Mouse (Mus musculus): ENCODE data around the gene Rarb.

GRCm38 (mm10) chr14:16678335-16678734 lies 140.6 kb downstream of the Rarb start:
- TF ChIP-seq POLR2A (IDR thresholded peaks at IDR 0.05; ENCODE audit: low read depth, low read length) = no peak
- TF ChIP-seq CTCF (IDR thresholded peaks at IDR 0.05; ENCODE audit: extremely low read depth, insufficient read depth, insufficient read length, insufficient replicate concordance) = no peak

Measured in spleen, adult 2 months (tissue).